Mouse (Mus musculus): ENCODE data around the gene Asb5. TPM values are rescaled to one million over a fixed set of nuclear protein-coding genes. Genes with fewer than 3 reads are reported as not detected.
"Not testable (repeated sequence)": the region's sequence is repeated elsewhere in the genome, so short reads cannot be mapped to it uniquely, and the experiment has no call there.

Gene Asb5
- 100 to 1,000 TPM; 183 to 235 (median 201) TPM for total RNA-seq (2022)

- peak; percentile 92 to 95 for DNase-seq (ENCODE audit: low spot score in 2 of 2)
Measured at GRCm38 (mm10) chr8:54529382-54530296, at the start of gene Asb5, which contains the start of gene Spcs3. Gene Asb5, plus strand, starts transcription at chr8:54529580. Gene Spcs3, minus strand, starts transcription at chr8:54529998.

GRCm38 (mm10) chr8:54486555-54487273, 42.7 kb upstream of the Asb5 start:
- DNase-seq (ENCODE audit: low spot score in 2 of 2) = no peak

GRCm38 (mm10) chr8:54488437-54488836, 40.9 kb upstream of the Asb5 start:
- DNase-seq (ENCODE audit: low spot score in 2 of 2) = no peak

GRCm38 (mm10) chr8:54491057-54491690, 38.2 kb upstream of the Asb5 start:
- no peak for DNase-seq (ENCODE audit: low spot score in 2 of 2)

GRCm38 (mm10) chr8:54491934-54492333, 37.4 kb upstream of the Asb5 start:
- DNase-seq (ENCODE audit: low spot score in 2 of 2) = no peak

- no peak for DNase-seq (ENCODE audit: low spot score in 2 of 2)
Measured at GRCm38 (mm10) chr8:54493110-54493509, 36.3 kb upstream of the Asb5 start.

GRCm38 (mm10) chr8:54493915-54494314, 35.5 kb upstream of the Asb5 start:
- no peak for DNase-seq (ENCODE audit: low spot score in 2 of 2)

- DNase-seq (ENCODE audit: low spot score in 2 of 2) = no peak
Measured at GRCm38 (mm10) chr8:54503104-54503503, 26.3 kb upstream of the Asb5 start.

- no peak for DNase-seq (ENCODE audit: low spot score in 2 of 2)
Measured at GRCm38 (mm10) chr8:54505060-54505459, 24.3 kb upstream of the Asb5 start.

- peak; percentile 30 to 49 for DNase-seq (ENCODE audit: low spot score in 2 of 2)
Measured at GRCm38 (mm10) chr8:54507428-54508095, 21.8 kb upstream of the Asb5 start.

- DNase-seq (ENCODE audit: low spot score in 2 of 2) = no peak
Measured at GRCm38 (mm10) chr8:54508096-54508456, 21.3 kb upstream of the Asb5 start.

GRCm38 (mm10) chr8:54508814-54509213, 20.6 kb upstream of the Asb5 start:
- DNase-seq (ENCODE audit: low spot score in 2 of 2) = no peak

- no peak for DNase-seq (ENCODE audit: low spot score in 2 of 2)
Measured at GRCm38 (mm10) chr8:54509221-54509721, 20.1 kb upstream of the Asb5 start.

GRCm38 (mm10) chr8:54511791-54512190, 17.6 kb upstream of the Asb5 start:
- no peak for DNase-seq (ENCODE audit: low spot score in 2 of 2)

GRCm38 (mm10) chr8:54512200-54512599, 17.2 kb upstream of the Asb5 start:
- DNase-seq (ENCODE audit: low spot score in 2 of 2) = not testable (repeated sequence)

- DNase-seq (ENCODE audit: low spot score in 2 of 2) = no peak
Measured at GRCm38 (mm10) chr8:54518756-54519460, 10.5 kb upstream of the Asb5 start.

GRCm38 (mm10) chr8:54520516-54520915, 8.9 kb upstream of the Asb5 start:
- no peak for DNase-seq (ENCODE audit: low spot score in 2 of 2)

- DNase-seq (ENCODE audit: low spot score in 2 of 2) = no peak
Measured at GRCm38 (mm10) chr8:54525606-54526005, 3.8 kb upstream of the Asb5 start.

- DNase-seq (ENCODE audit: low spot score in 2 of 2) = no peak
Measured at GRCm38 (mm10) chr8:54526700-54527099, 2.7 kb upstream of the Asb5 start.

- DNase-seq (ENCODE audit: low spot score in 2 of 2) = no peak
Measured at GRCm38 (mm10) chr8:54528571-54528970, 809 bp upstream of the Asb5 start.

- no peak for DNase-seq (ENCODE audit: low spot score in 2 of 2)
Measured at GRCm38 (mm10) chr8:54535172-54535571, 5.8 kb downstream of the Asb5 start.

Measured in gastrocnemius, adult 8-10 months (tissue).